Mouse (Mus musculus): ENCODE measurements around the gene Trim30a.
"Not testable (repeated sequence)": the region's sequence is repeated elsewhere in the genome, so short reads cannot be mapped to it uniquely, and the experiment has no call there.

The Trim30a gene

GRCm38 (mm10) chr7:104465065-104465744 is at the start of gene Trim30a:
Trim30a (minus strand) TSS chr7:104465193.
- DNase-seq = peak; percentile 31

GRCm38 (mm10) chr7:104507421-104508065 is 42.5 kb upstream of the Trim30a start, which contains the start of gene Trim30d:
Trim30d (minus strand) TSS chr7:104507849.
- DNase-seq = not testable (repeated sequence)

- DNase-seq = no peak
Measured at GRCm38 (mm10) chr7:104501589-104502371, 36.8 kb upstream of the Trim30a start.

GRCm38 (mm10) chr7:104501186-104501585 is 36.2 kb upstream of the Trim30a start:
- not testable (repeated sequence) for DNase-seq

DNA sequence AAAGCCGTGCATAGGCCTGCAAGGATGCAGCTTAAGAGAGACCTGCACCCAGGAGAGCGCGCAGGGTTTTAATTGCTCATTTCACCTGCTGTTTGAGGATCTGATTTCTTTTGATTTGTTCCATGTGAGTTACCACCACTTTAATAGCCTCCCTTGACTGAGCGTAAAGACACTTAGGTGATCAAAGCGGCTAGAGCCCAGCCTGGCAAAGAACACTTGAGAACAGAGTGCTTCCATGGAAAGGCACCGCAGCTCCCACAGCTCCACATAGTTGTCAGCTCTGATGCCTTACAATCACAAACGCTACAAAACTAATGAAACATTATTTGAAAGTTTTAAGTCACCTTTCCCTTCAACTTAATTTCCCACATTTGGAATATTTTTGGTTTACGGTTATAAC is 34.5 kb upstream of the Trim30a start:
- DNase-seq = not testable (repeated sequence)

GRCm38 (mm10) chr7:104445961-104446645 is 18.9 kb downstream of the Trim30a start:
- DNase-seq = peak; percentile 21

GRCm38 (mm10) chr7:104404460-104404950 is 60.5 kb downstream of the Trim30a start:
- DNase-seq = no peak

GRCm38 (mm10) chr7:104401140-104401539 is 63.9 kb downstream of the Trim30a start:
- peak; percentile 5 for DNase-seq

- DNase-seq = no peak
Measured at GRCm38 (mm10) chr7:104400698-104401097, 64.3 kb downstream of the Trim30a start, which contains the start of gene Trim30c. Trim30c (minus strand) TSS chr7:104400837.

- DNase-seq = no peak
Measured at GRCm38 (mm10) chr7:104398492-104398891, 66.5 kb downstream of the Trim30a start.

- DNase-seq = peak; percentile 18
Measured at GRCm38 (mm10) chr7:104369736-104370414, 95.1 kb downstream of the Trim30a start, which contains the start of gene Trim30b. Trim30b (minus strand) TSS chr7:104369884.

- DNase-seq = no peak
Measured at GRCm38 (mm10) chr7:104366339-104366738, 98.7 kb downstream of the Trim30a start.
